Mouse (Mus musculus) frontal cortex, postnatal 36 days (tissue): ENCODE measurements around the gene Gm12790.
"Not testable (repeated sequence)": the region's sequence is repeated elsewhere in the genome, so short reads cannot be mapped to it uniquely, and the experiment has no call there.

Source experiments
- DNase-seq, 2 experiments: peaks; one replicate each; pipeline ENCODE4 v3.0.0; 2022; ENCODE audit warnings: low spot score in 2 of 2

The Gm12790 gene

DNA sequence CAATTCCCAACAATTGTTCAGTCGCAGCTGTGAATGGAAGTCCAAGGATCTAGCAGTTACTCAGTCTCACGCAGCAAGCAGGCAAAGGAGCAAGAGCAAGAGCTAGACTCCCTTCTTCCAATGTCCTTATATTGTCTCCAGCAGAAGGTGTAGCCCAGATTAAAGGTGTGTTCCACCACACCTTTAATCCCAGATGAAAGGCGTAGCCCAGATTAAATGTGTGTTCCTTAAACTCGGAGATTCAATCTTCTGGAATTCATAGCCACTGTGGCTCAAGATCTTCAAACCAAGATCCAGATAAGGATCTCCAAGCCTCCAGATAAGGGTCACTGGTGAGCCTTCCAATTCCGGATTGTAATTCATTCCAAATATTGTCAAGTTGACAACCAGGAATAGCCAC lies at the start of gene Gm12790:
Gm12790 (minus strand) TSS at position 101 of the 400 bp plus-strand sequence.
- not testable (repeated sequence) for DNase-seq

DNA sequence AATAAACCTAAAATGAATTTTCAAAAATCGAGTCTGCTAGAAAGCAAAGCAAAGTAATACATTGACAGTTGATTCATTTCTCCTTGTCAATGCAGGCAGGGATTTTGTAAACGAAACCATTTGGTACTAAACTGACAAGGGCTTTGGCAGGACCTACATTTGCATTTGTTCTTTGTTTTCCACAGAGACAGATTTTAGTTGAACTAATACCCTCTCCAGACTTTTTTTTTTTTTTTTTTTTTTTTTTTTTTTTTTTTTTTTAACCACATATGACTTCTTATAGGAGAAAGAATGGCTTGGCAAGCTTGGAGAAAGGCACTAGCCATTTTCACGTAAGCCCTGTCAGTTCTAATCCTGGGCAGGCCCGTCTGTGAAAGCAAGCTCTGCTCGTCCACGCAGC lies 45.8 kb upstream of the Gm12790 start:
- no peak for DNase-seq

DNA sequence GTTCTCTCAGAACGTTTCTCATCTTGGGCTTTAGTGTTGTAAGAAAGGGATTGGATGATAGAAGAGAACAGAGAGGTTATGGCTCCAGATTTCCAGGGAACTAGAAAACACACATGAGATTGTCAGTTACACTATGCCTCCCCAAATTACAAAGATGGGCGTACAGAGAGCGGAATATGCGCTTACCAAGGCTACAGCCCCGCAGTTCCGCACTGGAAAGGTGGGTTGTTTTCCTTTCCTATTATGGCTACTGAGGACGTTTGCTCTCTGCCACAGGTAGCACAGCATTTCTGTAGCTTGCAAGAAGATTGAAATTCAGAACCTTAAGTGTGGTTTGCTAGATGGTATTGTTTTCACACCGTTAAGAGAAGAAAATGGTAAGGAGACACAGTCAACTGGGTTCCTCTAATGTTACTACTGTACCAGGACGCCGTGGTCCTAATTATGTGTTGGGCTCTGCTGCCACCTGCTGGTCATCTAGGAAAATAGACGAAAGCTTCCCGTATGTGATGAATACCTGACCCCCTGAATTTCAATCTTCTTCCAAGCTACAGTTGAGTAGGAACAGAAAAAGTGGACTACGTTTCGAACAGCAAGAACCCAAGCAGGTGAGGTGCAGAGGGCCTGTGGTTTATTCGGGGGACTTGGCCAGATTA lies 17.5 kb upstream of the Gm12790 start:
- DNase-seq, result peak; percentile 74

DNA sequence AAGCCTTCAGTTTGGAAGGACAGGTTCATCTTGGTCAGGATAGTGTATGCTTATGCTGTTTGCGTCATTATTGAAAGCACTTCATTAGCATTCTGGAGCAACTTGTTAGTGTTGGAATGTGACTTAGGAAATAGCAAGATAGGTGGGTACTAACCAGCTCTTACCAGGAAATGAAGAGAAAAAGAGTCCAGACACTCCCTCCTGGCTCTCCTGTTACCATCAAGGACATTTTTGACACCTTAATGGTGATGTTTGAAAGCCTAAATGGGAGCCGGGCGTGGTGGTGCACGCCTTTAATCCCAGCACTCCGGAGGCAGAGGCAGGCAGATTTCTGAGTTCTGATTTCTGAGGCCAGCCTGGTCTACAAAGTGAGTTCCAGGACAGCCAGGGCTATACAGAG lies 16.6 kb upstream of the Gm12790 start:
- no peak for DNase-seq

DNA sequence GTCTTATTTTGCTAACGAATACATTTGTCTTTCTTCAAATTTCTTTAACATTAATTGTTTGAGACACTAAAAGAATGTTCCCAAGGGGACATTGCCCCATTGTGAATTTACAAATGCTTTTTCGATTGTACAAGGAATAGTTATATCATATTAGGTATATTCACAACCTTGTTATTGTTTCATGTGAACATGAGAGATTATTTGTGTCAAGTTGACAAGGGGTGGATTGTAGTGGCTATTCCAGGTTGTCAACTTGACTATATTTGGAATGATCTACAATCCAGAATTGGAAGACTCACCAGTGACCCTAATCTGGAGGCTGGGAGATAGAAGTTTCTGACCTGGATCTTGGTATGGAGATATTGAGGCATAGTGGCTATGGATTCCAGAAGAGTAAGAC lies 5.5 kb upstream of the Gm12790 start, which contains the start of gene Gm12789:
Gm12789 (plus strand) TSS at position 301 of the 400 bp plus-strand sequence.
- DNase-seq, result not testable (repeated sequence)

DNA sequence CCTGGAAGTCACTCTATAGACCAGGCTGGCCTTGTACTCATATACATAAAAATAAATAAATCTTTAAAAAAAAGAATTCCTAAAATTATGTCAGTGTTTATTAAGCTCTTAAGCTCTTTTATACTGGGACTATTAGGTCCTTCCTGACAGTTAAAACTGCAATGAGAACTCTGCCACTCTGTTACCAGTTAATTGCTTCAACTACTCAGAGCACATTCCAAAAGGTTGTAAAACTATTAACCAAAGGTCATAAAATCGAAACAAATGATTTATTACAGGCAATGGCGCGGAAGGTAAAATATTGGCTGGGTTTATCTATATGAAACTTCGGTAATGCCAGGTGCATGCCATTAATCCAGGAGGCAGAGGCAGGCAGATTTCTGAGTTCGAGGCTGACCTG lies 4.8 kb upstream of the Gm12790 start:
- no peak for DNase-seq

DNA sequence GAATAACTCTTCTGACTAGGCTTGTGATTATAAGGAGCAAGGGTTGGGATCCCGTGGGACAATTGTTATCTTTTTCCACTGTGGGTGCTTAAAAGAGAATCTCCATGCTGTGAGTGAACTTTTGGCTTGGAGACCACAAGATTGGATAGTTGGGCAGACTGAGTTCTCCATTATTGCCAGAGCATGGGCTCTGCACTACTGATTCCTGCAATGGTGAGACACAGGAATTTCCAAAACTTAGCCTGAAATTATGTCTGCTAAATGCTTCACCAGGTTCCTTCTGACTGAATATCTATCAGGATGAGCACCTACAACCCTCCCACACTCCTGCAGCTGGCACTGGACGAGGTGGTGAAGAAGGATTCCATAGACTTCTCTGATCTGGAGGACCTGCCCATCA lies 40.7 kb downstream of the Gm12790 start, which contains the start of gene Gm12794:
Gm12794 (plus strand) TSS at position 301 of the 400 bp plus-strand sequence.
- DNase-seq, result not testable (repeated sequence)
